Mouse (Mus musculus) right cerebral cortex, adult 18-20 months (tissue): ENCODE data around the gene Olfr1126.
"Not testable (repeated sequence)": the region's sequence is repeated elsewhere in the genome, so short reads cannot be mapped to it uniquely, and the experiment has no call there.

Experiments
- DNase-seq: peaks from one replicate; pipeline ENCODE4 v3.0.0; 2022; ENCODE audit warnings: mixed read lengths

The Olfr1126 gene

DNA sequence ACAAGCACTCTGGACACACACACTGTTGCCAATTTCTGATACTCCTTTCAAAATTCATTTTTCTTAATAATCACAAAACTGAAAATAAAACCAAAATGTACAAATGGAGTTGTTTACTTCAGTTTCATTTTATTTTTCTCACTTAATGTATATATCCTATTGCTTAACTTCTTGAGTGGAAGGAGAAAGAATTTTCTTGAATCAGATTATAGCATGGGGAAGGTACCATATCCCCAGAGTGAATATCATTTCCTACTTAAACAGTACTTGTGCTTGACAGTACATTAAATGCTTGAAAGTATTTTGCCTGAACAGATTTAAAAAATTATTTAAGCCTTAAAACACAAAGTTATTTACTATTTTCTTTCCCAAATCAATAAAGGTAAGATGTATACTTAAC, at the start of gene Olfr1126:
Gene Olfr1126, plus strand, starts transcription at position 301 of the 400 bp plus-strand sequence.
- no peak for DNase-seq

DNA sequence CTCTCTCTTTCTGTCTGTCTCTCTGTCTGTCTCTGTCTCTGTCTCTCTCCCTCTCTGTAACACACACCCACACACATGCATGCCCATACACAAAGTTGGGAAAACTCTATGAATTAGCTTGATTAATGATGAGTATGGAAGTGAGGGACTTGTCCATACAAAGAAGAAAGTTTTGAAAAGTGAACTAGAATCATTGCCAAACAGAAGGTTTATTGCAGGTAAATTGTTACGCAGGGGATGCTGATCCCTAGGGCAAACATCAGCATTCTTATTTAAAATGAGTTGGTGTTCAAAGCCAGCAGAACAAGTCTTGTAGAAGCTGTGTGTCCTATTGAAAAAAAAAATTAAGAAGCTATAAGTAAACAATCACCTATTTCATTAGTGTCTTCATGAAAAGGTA, 37.4 kb upstream of the Olfr1126 start, which contains the start of gene Olfr1123:
Gene Olfr1123, plus strand, starts transcription at position 301 of the 400 bp plus-strand sequence.
- DNase-seq, result no peak

DNA sequence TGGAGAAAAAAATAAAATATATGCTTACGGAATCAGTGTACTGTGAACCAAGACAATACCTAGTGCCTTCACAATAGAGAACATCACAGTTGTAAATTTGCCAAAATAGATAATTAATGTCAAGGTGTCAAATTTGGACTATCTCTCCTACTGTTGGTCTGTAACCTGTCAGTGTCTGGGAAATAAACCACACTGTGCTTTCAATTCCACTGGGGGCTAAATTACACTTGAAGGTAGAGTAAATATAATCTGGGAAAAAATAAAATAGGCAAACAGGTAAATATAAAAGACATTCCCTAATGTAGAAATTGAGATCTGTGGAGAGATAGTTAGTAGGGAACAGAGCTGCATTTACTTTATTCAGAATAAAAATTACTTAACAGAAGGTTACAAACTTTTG, 23.8 kb upstream of the Olfr1126 start, which contains the start of gene Olfr1124:
Gene Olfr1124, plus strand, starts transcription at position 301 of the 400 bp plus-strand sequence.
- DNase-seq, result no peak

DNA sequence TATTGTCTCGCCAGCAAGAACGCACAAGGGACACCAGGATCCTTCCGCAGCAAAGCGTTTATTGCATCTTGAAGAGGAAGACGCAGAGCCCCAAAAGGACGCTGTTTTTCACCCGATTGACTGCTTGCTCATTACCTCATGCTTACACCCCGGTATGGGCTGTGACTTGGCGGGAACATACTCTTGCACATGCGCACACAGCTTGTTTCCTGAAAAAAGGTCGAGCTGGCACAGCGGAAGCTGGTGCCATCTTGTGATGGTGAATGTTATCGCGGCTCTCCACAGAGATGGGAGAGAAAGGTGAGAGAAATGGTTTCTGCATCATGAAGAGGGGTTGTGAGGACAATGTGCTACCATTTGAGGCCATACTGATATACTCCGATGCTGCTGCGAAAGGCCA, 16.0 kb upstream of the Olfr1126 start:
- no peak for DNase-seq

DNA sequence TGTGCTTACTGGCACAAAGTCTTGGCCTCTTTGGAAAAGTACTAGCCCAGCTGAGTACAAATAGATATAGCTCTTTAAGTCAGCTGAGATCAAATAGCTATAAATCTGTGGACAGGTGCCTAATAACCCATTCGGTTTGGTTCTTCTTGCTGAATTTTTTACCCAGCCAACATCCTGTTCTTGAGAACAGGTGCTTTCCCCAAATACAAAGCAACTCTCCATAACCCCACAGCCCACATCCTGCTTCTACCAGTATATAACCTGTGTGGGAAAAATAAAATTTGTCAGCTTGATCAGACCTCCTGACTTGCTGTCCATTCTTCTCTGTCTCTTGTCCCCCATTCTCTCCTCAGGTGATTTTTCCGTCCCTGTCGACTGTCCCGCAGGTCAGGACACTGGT, 8.0 kb downstream of the Olfr1126 start:
- no peak for DNase-seq

DNA sequence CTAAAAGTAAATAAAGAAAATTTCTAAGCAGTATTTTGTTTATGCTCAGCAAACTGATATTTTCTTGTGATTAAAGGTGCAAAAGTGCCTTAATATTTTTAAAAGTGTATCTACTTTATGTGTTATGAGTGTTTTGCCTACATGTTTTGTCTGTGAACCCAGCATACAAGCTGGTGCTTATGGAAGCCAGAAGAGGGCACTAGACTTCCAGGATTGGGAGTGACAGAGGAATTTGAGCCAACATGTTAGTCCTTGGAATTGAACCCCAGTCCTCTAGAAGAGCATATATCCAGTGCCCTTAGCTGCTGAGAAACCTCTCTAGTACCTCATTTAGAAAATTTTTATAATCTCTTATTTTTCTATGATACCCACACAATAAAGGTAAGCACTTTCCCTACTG, 26.4 kb downstream of the Olfr1126 start:
- no peak for DNase-seq

DNA sequence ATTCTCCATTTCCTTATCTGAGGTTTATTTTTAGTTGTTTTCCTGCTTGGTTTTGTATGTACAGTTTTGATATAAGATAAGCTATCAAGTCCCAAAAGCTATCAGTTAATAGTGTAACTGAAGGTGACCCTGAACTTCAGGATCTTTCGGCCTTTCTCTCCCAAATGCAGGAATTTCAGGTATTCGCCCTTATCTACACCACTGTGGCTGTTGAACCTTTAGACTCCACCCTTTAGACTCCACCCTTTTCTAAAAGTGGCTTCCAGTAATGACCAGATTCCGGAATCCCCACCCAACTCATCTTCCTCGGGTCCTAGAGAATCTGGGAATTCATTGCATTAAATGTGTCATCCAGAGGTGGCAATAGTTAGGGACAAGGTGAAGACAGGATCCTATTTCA, 27.4 kb downstream of the Olfr1126 start:
- DNase-seq, result no peak

DNA sequence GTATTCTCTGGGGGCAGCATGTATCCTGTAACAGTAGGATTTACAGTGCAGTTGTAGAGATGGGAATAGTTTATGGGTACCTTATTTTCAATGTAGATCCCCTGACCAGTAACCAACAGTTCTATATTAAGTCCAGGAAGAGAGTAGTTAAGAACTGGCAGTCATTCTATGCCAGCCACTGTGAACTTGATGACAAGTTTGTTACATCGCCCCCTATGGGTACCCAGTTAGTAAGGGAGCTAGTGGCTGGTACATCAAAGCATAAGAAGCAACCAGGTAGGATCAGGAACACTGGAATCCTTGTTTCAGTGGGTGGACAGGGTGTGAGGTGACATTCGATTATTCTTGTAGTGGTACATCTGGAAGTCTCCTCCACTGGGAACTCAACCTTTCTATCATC, 28.5 kb downstream of the Olfr1126 start:
- no peak for DNase-seq

DNA sequence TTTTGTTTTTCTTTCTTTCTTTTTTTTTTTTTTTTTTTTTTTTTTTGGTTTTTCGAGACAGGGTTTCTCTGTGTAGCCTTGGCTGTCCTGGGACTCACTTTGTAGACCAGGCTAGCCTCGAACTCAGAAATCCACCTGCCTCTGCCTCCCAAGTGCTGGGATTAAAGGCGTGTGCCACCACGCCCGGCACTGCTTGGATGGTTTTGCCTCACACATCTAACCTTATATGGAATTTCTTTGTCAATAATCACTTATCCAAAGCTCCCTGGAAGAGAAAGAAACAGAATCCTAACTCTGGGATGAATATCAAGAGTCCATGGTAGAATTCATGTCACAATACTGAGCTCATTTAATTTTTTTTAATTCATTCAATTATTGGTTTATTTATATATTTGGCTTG, 43.2 kb downstream of the Olfr1126 start, which contains the start of gene Pramel7:
Gene Pramel7, minus strand, starts transcription at position 101 of the 400 bp plus-strand sequence.
- DNase-seq, result not testable (repeated sequence)

DNA sequence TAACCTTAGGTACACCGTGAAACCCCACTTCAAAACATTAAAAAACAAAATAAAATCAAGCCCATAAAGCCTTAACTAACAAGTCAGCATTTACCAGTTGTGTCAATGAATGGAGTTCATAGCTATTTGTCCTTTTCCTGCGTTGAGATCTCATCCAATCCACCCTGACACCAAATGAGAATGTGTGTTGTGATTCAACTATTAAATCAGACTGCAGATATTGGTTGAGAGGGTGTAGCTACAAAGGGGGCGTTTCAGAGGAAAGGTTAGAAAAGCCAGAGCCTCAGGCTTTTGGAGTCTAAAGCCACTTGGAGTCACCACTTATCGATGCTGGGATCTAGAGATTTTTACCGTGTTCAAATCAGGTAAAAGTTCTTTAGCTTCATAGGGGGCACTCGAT, 52.5 kb downstream of the Olfr1126 start, which contains the start of gene Pramel6:
Gene Pramel6, plus strand, starts transcription at position 301 of the 400 bp plus-strand sequence.
- no peak for DNase-seq
